Mouse (Mus musculus): ENCODE results near the gene Mboat2. TPM values are rescaled to one million over a fixed set of nuclear protein-coding genes. Genes with fewer than 3 reads are reported as not detected.

Mboat2 gene
- polyA plus RNA-seq, 1 experiment from 2014 or later, result 72.5 TPM

DNA sequence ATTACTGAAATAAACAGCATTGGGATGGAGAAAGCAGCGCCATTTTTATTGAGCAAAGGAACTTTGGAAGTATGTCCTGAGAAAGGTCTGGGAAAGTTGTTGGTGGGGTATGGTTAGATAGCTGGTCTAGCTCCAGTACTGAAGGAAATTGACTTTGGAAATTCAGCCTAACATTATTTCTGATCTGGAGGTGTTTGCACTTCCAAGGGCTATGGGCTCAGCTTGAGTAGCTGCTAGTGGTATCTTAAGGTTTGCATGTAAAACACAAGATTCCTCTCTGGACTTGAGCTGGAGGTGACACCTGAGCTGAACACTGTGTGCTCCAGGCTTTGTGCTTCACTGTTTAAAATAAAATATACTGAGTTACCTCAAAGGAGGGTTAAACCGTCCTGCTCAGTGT lies 1.8 kb downstream of the Mboat2 start:
- H3K4me1 ChIP-seq, result peaks cover 39% of the 10 kb centered on the region
- H3K4me2 ChIP-seq (replicated peaks), result peak overlapping the region; percentile 69
- WGBS, result 19% methylated on average over 2 of the region's 2 CpGs
- peak overlapping the region; percentile 88 for H3K9ac ChIP-seq (replicated peaks)
- ATAC-seq (replicated peaks), result no peak
- no peaks in the 10 kb centered on the region for H3K27me3 ChIP-seq
- no peaks in the 10 kb centered on the region for H3K36me3 ChIP-seq
- H3K9me3 ChIP-seq, result no peaks in the 10 kb centered on the region
- no peak overlapping the region for H3K27ac ChIP-seq (replicated peaks)
- peak overlapping the region; percentile 74 for H3K4me3 ChIP-seq

DNA sequence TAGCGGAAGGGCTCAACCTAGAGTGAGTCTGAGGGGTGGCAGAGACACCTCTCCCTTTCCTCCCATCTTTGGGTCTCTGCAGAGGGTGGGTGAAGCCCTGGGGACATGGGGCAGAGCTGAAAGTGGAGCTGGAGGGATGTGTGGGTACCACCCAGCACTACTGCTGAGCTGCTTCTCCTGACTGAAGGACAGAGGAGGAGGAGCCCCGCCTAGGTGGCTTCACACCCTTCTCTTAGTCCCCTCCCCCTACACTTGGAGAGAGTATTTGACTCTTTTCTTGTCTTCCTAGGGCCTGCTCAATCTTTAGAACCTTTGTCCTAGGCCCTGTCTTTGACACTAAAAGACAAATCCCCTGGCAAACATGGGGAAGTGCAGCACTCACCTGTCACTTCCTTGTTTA lies 7.3 kb downstream of the Mboat2 start:
- peaks cover 46% of the 10 kb centered on the region for H3K4me1 ChIP-seq
- no peak overlapping the region for H3K27ac ChIP-seq (replicated peaks)
- no peak overlapping the region for H3K4me3 ChIP-seq
- ATAC-seq (replicated peaks), result no peak
- H3K9me3 ChIP-seq, result no peaks in the 10 kb centered on the region
- no peak overlapping the region for H3K9ac ChIP-seq (replicated peaks)
- H3K27me3 ChIP-seq, result no peaks in the 10 kb centered on the region
- H3K4me2 ChIP-seq (replicated peaks), result no peak overlapping the region
- WGBS, result 66% methylated on average over 2 of the region's 2 CpGs
- no peaks in the 10 kb centered on the region for H3K36me3 ChIP-seq

DNA sequence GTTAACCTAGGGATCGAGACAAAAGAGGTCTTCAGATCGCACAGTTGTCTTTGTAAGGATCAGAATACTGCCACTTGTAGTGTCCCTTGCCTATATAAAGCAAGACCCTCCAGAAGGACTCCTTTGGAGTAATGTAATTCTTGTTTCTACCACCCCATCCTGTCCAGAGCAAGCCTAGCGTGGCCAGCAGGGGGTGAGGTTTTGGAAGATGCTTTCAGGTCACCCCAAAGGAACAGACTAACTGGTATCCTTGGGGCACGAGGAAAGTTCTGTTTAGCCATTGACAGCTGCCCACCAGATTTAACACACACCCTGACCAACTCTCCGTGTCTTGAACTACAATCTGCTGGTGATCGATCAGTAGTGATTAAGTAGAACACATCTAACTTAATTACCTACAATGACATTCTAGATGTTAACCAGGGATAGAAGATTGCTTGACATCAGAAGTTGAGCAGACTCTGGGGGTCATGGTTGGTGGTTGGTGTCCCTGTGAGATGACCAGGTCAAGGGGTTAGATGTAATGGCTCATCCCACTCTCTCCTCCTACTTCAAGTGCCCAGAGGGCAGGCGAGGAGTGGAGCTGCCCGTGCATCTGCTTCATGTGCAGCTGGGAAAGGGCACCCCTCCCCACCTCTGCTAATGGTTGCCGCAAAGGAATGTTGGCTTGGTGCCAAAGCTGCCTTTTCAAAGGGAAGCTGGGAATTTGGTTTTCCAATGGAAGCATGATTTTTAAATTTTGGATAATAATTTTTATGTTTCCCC lies 10.6 kb downstream of the Mboat2 start:
- Histone ChIP-seq H3K27ac (replicated peaks) (no peak overlapping the region), H3K27me3 (no peaks in the 10 kb centered on the region), H3K4me3 (no peak overlapping the region), H3K4me1 (peaks cover 52% of the 10 kb centered on the region), H3K9ac (replicated peaks) (no peak overlapping the region), H3K4me2 (replicated peaks) (no peak overlapping the region), H3K9me3 (no peaks in the 10 kb centered on the region), H3K36me3 (no peaks in the 10 kb centered on the region)
- 52% methylated on average over 9 of the region's 9 CpGs for WGBS
- no peak for ATAC-seq (replicated peaks)

DNA sequence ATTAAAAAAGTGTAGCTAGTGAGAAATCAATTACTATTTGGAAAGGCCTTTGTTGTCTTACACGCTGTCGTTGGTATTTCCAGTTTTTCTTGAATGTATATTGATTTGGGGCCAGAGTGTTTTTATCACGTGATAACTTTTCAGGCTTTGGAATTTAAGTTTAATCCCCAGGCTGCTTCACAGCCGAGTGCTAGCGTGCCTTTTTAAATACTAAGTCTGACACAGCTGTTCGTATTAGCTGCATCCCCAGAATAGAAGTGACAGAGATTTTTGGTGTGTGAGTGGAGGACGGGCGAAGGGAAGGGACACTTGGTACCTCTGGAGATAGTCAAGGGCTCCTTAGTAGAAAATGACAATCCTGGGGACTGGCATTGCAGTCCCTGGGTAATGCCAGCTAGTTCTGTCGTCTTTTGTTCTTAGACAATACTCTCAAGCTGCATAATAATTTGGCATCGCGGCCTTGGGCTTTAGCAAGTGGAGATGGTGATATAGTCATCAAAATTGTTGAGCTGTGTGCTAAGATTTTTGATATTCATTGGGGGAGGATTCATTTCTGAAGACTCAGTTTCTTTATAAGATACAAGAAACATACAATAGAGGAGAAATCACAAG lies 11.7 kb downstream of the Mboat2 start:
- no peak overlapping the region for H3K9ac ChIP-seq (replicated peaks)
- no peak overlapping the region for H3K4me3 ChIP-seq
- H3K4me2 ChIP-seq (replicated peaks), result no peak overlapping the region
- 35% methylated on average over 11 of the region's 11 CpGs for WGBS
- H3K27ac ChIP-seq (replicated peaks), result peak overlapping the region; percentile 36; the same call in 1 of the 2 replicates
- peaks cover 52% of the 10 kb centered on the region for H3K4me1 ChIP-seq
- no peaks in the 10 kb centered on the region for H3K36me3 ChIP-seq
- H3K27me3 ChIP-seq, result no peaks in the 10 kb centered on the region
- no peak for ATAC-seq (replicated peaks)
- no peaks in the 10 kb centered on the region for H3K9me3 ChIP-seq

DNA sequence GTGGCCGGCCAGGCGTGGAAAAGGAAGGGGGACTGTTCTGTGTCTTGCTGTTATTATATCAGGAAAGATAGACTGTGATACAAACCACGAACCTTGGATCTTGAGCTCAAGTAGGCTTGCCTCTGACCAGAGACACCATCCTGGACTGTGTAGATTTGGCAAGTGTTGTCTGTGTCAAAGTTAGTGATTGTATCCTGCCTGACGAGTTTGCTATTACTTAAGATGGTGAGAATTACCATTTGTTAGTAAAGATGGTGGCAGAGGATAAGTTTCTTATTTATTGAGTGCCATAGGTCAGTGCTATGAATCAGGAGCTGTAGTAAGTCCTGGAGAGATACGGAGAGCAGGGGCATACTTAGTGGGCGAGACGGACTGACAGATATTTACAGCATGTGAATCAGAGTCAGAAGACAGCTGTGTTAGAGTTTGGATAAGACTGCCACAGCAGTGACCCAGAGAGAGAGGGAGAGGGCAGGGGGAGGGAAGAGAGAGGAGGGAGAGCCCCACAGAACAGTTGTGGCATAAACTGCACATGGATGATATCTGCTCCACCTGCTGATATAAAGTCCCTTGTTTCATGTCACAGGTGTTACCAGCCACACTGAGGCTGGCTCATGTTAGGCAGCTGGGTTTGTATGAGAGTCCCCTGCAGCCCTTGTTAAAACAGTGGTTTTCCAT lies 12.9 kb downstream of the Mboat2 start:
- Histone ChIP-seq H3K9ac (replicated peaks) (no peak overlapping the region), H3K9me3 (no peaks in the 10 kb centered on the region), H3K27ac (replicated peaks) (0 out of 2 replicates have a peak overlapping the region, but pooled peaks have one; percentile 11), H3K27me3 (no peaks in the 10 kb centered on the region), H3K4me3 (no peak overlapping the region), H3K4me1 (peaks cover 44% of the 10 kb centered on the region), H3K36me3 (no peaks in the 10 kb centered on the region), H3K4me2 (replicated peaks) (no peak overlapping the region)
- WGBS, result 80% methylated on average over 7 of the region's 7 CpGs
- ATAC-seq (replicated peaks), result no peak; the same call in 1 of the 2 replicates

DNA sequence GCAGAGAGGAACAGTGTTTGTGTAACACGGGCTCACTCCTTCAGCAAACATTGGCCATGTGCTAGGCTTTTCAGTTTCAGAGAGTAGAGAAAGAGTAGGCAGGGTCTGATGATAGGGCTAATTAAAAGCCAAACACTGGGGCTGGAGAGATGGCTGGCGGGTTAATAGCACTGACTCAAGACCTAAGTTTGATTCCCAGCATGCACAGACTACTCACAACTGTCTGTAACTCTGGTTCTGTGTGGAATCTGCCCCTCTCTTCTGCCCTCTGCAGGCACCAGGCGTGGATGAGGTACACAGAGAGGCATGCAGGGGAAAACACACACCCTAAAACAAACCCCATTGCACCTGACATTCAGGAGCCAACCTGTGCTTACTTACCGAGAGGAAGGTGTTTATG lies 14.7 kb downstream of the Mboat2 start:
- no peaks in the 10 kb centered on the region for H3K9me3 ChIP-seq
- no peaks in the 10 kb centered on the region for H3K36me3 ChIP-seq
- H3K27ac ChIP-seq (replicated peaks), result no peak overlapping the region
- ATAC-seq (replicated peaks), result no peak
- 76% methylated on average over 4 of the region's 4 CpGs for WGBS
- peaks cover 42% of the 10 kb centered on the region for H3K4me1 ChIP-seq
- no peak overlapping the region for H3K4me2 ChIP-seq (replicated peaks)
- no peaks in the 10 kb centered on the region for H3K27me3 ChIP-seq
- no peak overlapping the region for H3K9ac ChIP-seq (replicated peaks)
- no peak overlapping the region for H3K4me3 ChIP-seq

DNA sequence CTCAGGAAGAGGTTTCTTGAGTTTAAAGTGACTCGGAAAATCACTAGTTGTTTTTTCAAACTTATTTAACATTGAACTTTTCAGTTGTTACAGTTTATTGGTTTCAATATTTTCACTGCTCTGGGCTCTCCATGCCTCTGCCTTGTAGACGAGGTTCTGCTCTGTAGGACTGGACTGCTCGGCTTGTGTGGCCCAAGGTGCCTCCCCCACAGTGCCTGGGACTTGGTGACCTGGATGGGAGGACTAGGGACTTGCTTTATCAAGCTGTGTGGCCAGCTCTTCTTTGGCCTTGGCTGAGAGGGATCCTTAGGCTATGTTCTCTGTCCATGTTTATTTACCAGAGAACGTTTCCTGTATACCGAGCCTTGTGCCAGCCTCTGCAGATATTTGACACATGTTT lies 17.4 kb downstream of the Mboat2 start:
- H3K4me3 ChIP-seq, result no peak overlapping the region
- no peak overlapping the region for H3K27ac ChIP-seq (replicated peaks)
- no peaks in the 10 kb centered on the region for H3K36me3 ChIP-seq
- H3K4me2 ChIP-seq (replicated peaks), result no peak overlapping the region
- 79% methylated on average over 5 of the region's 5 CpGs for WGBS
- no peaks in the 10 kb centered on the region for H3K9me3 ChIP-seq
- H3K27me3 ChIP-seq, result no peaks in the 10 kb centered on the region
- H3K9ac ChIP-seq (replicated peaks), result no peak overlapping the region
- peaks cover 25% of the 10 kb centered on the region for H3K4me1 ChIP-seq
- no peak for ATAC-seq (replicated peaks)

DNA sequence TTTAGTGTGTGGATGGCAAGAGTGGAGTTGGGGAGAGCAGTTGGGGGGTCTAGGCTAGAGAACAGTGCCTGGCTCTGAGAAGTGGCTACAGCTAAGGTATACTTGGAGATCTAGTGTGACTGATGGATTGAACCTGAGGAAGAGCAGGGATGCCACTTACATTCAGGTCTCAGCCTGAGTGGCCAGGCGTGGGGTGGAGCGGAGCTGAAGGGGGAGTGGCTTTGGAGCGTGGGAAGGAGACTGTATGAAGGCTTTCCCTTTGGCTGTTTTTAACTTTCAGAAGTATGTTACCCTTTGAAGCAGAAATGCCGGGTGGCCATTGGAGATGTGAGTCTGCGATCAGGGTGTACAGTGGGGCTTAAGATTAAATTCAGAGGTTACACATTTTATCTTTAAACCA lies 26.7 kb downstream of the Mboat2 start:
- Histone ChIP-seq H3K27ac (replicated peaks) (no peak overlapping the region), H3K9ac (replicated peaks) (no peak overlapping the region), H3K36me3 (no peaks in the 10 kb centered on the region), H3K4me1 (peaks cover 29% of the 10 kb centered on the region), H3K4me2 (replicated peaks) (no peak overlapping the region), H3K27me3 (no peaks in the 10 kb centered on the region), H3K9me3 (no peaks in the 10 kb centered on the region), H3K4me3 (no peak overlapping the region)
- WGBS, result 81% methylated on average over 5 of the region's 5 CpGs
- no peak for ATAC-seq (replicated peaks)

DNA sequence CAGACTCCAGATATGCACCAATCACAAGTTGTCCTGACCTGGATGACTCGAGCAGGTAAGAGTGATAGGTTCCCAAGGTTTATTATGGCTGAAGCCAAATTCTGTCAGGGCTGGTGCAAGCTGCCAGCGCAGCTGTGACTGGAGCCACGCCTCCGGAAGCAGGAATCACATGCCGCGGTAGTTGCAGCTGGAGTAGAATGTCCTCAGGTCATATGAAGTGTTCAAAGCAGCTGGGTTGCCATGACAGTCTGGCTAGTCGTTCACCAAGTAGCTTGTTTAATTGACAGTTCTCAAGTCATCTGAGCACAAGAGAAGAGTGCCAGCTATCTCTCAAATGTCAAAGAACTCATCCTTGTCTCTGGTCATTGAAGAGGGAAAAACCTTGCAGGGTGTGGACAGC lies 28.7 kb downstream of the Mboat2 start:
- Histone ChIP-seq H3K27ac (replicated peaks) (no peak overlapping the region), H3K9me3 (no peaks in the 10 kb centered on the region), H3K9ac (replicated peaks) (no peak overlapping the region), H3K4me2 (replicated peaks) (no peak overlapping the region), H3K27me3 (no peaks in the 10 kb centered on the region), H3K36me3 (no peaks in the 10 kb centered on the region), H3K4me3 (no peak overlapping the region), H3K4me1 (peaks cover 35% of the 10 kb centered on the region)
- 73% methylated on average over 7 of the region's 7 CpGs for WGBS
- ATAC-seq (replicated peaks), result no peak; the same call in 1 of the 2 replicates

DNA sequence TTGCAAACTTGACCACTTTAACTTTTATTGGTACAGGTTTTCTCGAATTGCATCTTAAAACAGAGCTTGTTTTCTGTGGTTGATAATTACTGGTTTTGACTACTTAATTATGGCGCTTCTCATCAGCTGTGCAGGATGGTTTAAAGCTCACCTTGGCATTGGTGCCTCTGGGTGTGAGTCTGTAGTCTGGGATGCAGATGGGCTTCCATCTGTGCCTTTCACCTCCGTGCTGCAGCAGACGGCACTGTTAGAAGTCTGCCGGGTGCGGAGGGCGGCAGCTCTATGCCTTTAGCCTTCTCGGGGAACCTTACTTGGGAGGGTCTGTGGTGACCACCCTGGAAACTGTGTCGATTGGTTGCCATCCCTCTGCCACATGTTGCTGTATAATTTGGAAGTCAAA lies 29.8 kb downstream of the Mboat2 start:
- peak; percentile 76 for ATAC-seq (replicated peaks)
- H3K9ac ChIP-seq (replicated peaks), result no peak overlapping the region
- peaks cover 35% of the 10 kb centered on the region for H3K4me1 ChIP-seq
- no peak overlapping the region for H3K4me2 ChIP-seq (replicated peaks)
- H3K36me3 ChIP-seq, result no peaks in the 10 kb centered on the region
- no peak overlapping the region for H3K4me3 ChIP-seq
- no peaks in the 10 kb centered on the region for H3K9me3 ChIP-seq
- 50% methylated on average over 9 of the region's 9 CpGs for WGBS
- H3K27me3 ChIP-seq, result no peaks in the 10 kb centered on the region
- H3K27ac ChIP-seq (replicated peaks), result no peak overlapping the region

DNA sequence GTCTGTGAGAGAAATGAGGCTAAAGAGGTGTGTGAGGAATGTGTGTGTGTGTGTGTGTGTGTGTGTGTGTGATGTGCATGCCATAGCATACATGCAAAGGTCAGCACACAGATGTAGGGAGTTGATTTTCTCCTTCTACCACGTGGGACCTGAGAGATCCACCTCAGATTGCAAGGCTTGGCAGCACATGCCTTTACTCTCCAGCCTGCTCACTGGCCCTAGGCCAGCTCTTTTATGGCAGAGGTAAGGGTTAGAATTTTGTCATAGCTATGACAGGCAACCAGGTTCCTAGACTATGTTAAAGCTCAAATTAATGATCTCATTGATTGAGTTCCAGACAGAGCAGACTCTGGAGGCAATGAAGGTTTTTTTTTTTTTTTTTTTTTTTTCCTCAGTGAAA lies 33.1 kb downstream of the Mboat2 start:
- no peak overlapping the region for H3K27ac ChIP-seq (replicated peaks)
- H3K4me2 ChIP-seq (replicated peaks), result no peak overlapping the region
- no peak; the same call in 1 of the 2 replicates for ATAC-seq (replicated peaks)
- H3K4me3 ChIP-seq, result no peak overlapping the region
- H3K4me1 ChIP-seq, result peaks cover 27% of the 10 kb centered on the region
- H3K27me3 ChIP-seq, result no peaks in the 10 kb centered on the region
- no peaks in the 10 kb centered on the region for H3K36me3 ChIP-seq
- no peaks in the 10 kb centered on the region for H3K9me3 ChIP-seq
- H3K9ac ChIP-seq (replicated peaks), result no peak overlapping the region
- WGBS, result 39% methylated on average over 1 of the region's 1 CpGs

DNA sequence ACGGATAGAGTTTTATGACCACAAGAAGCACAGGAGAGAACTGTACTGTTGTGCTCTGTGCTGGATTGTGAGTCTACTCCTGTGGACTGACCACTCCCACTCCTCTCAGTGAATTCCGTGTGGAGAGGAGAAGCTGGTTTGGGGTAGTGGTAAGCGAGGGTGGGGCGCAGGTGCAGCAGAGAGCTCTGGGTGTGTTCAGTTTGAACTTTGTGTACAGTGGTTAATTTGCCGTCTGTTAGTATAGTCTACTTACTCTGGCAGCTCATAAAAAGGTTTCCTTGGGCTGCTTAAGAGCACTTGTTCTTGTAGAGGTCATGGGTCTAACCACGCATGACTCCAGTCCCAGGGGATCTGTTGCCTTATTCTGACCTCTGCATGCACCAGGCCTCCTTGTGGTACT lies 36.0 kb downstream of the Mboat2 start:
- Histone ChIP-seq H3K9ac (replicated peaks) (no peak overlapping the region), H3K4me2 (replicated peaks) (no peak overlapping the region), H3K4me3 (no peak overlapping the region), H3K27ac (replicated peaks) (no peak overlapping the region), H3K36me3 (no peaks in the 10 kb centered on the region), H3K9me3 (no peaks in the 10 kb centered on the region), H3K4me1 (peaks cover 14% of the 10 kb centered on the region), H3K27me3 (no peaks in the 10 kb centered on the region)
- WGBS, result 84% methylated on average over 6 of the region's 6 CpGs
- ATAC-seq (replicated peaks), result no peak
